In the genomic region with DNA sequence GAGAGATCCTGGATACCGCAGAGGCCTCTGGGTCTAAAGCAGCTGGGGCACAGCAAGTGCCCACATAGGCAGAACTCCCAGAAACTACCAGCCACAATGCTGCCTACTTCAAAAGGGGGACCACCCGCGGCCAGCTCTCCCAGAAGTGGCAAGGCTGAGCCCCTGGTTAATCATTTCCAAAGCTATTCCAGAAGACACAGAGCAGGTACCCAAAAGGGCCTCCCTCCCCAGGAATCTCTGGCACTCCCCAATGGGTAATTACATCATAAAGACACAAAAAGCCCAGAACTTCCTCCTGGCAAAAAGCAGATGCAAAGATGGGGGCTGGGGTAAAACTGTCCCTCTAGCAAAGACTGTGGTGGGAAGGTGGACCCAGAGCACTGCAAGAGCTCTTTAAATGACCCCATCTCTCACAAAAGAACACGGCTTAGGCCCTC, we compare ENCODE assay signal across 8 mouse cellular contexts. TPM values are rescaled to one million over a fixed set of nuclear protein-coding genes. Genes with fewer than 3 reads are reported as not detected.
DNase-seq lines count a peak whose midpoint lies in the region; ATAC-seq and TF ChIP-seq lines count a peak whose summit lies in the region.

No protein-coding gene starts in this region.

- TF ChIP-seq CTCF in cerebellum, adult 2 months (IDR thresholded peaks at IDR 0.05; ENCODE audit: borderline replicate concordance, insufficient read depth, low read depth, low read length): no peak
- no peak for TF ChIP-seq CTCF in midbrain, postnatal 0 days (IDR thresholded peaks at IDR 0.05)

- ATAC-seq in limb, embryonic 14.5 days (ENCODE audit: low FRiP score, low read depth): no peak; the same call in 1 of the 2 replicates
- ATAC-seq in midbrain, postnatal 0 days (ENCODE audit: low FRiP score): no peak

- DNase-seq in cerebellum, adult 2 months: peak; percentile 38 to 51
- DNase-seq in cerebellum, adult 8-10 months: no peak
- no peak for DNase-seq in hindbrain, embryonic 10.5 days (ENCODE audit: low spot score)
- DNase-seq in limb, embryonic 14.5 days (ENCODE audit: low spot score): no peak
- DNase-seq in midbrain, postnatal 0 days (ENCODE audit: low spot score): no peak
- no peak for DNase-seq in right cerebral cortex, adult 18-20 months
- no peak for DNase-seq in adrenal gland, adult 18-20 months (ENCODE audit: low spot score in 2 of 2)

- H3K36me3 ChIP-seq in hindbrain, embryonic 10.5 days: peaks cover 48% of the 10 kb centered on the region
- H3K36me3 ChIP-seq in limb, embryonic 14.5 days (ENCODE audit: control insufficient read depth, insufficient read depth, low read length): peaks cover 8% of the 10 kb centered on the region; the same call in 1 of the 2 replicates
- H3K36me3 ChIP-seq in midbrain, postnatal 0 days (ENCODE audit: insufficient read depth, low read length): no peaks in the 10 kb centered on the region

- H3K9me3 ChIP-seq in hindbrain, embryonic 10.5 days: no peaks in the 10 kb centered on the region
- H3K9me3 ChIP-seq in limb, embryonic 14.5 days (ENCODE audit: control insufficient read depth, low read length): no peaks in the 10 kb centered on the region
- no peaks in the 10 kb centered on the region for H3K9me3 ChIP-seq in midbrain, postnatal 0 days (ENCODE audit: low read length)

- WGBS in cerebellum, adult 2 months: 19% methylated on average over 4 of the region's 4 CpGs
- 14% methylated on average over 4 of the region's 4 CpGs for WGBS in hindbrain, embryonic 10.5 days
- WGBS in limb, embryonic 14.5 days: 9% methylated on average over 4 of the region's 4 CpGs
- WGBS in midbrain, postnatal 0 days: 10% methylated on average over 4 of the region's 4 CpGs

- peak overlapping the region; percentile 37 for H3K4me2 ChIP-seq in limb, embryonic 14.5 days (replicated peaks; ENCODE audit: low read depth, low read length, severe bottlenecking)
- peak overlapping the region; percentile 41 for H3K4me2 ChIP-seq in midbrain, postnatal 0 days (ENCODE audit: low read depth, low read length, poor library complexity, severe bottlenecking)

- H3K4me3 ChIP-seq in cerebellum, adult 2 months (replicated peaks; ENCODE audit: insufficient read depth, low read depth, low read length): no peak overlapping the region
- H3K4me3 ChIP-seq in brown adipose tissue, adult 24 weeks (ENCODE audit: insufficient read depth, low read depth, low read length): peak overlapping the region; percentile 62
- peak overlapping the region; percentile 35 for H3K4me3 ChIP-seq in hindbrain, embryonic 10.5 days
- peak overlapping the region; percentile 4; the same call in 1 of the 2 replicates for H3K4me3 ChIP-seq in limb, embryonic 14.5 days (replicated peaks; ENCODE audit: low read length)
- no peak overlapping the region for H3K4me3 ChIP-seq in midbrain, postnatal 0 days (ENCODE audit: low read depth, low read length)

- H3K4me1 ChIP-seq in cerebellum, adult 2 months (ENCODE audit: control insufficient read depth, insufficient read depth, low read length): peaks cover 75% of the 10 kb centered on the region
- H3K4me1 ChIP-seq in brown adipose tissue, adult 24 weeks (ENCODE audit: control insufficient read depth, insufficient read depth, insufficient read length, low read length): peaks cover 50% of the 10 kb centered on the region
- H3K4me1 ChIP-seq in hindbrain, embryonic 10.5 days (replicated peaks): peaks cover 92% of the 10 kb centered on the region
- H3K4me1 ChIP-seq in limb, embryonic 14.5 days (ENCODE audit: control insufficient read depth, insufficient read depth, low read length): peaks cover 50% of the 10 kb centered on the region
- peaks cover 33% of the 10 kb centered on the region for H3K4me1 ChIP-seq in midbrain, postnatal 0 days (ENCODE audit: insufficient read depth, low read length)

- H3K27ac ChIP-seq in cerebellum, adult 2 months (ENCODE audit: insufficient read depth, low read length): peak overlapping the region; percentile 94
- H3K27ac ChIP-seq in brown adipose tissue, adult 24 weeks (replicated peaks; ENCODE audit: low read depth, low read length): peak overlapping the region; percentile 100
- peak overlapping the region; percentile 90 for H3K27ac ChIP-seq in hindbrain, embryonic 10.5 days
- peak overlapping the region; percentile 88 for H3K27ac ChIP-seq in limb, embryonic 14.5 days (replicated peaks; ENCODE audit: low read depth, low read length)
- peak overlapping the region; percentile 89 for H3K27ac ChIP-seq in midbrain, postnatal 0 days (ENCODE audit: low read depth, low read length)

- no peak for TF ChIP-seq POLR2A in cerebellum, adult 2 months (IDR thresholded peaks at IDR 0.05; ENCODE audit: borderline replicate concordance, insufficient read depth, low read length)
- no peak for TF ChIP-seq POLR2A in limb, embryonic 14.5 days (IDR thresholded peaks at IDR 0.05; ENCODE audit: borderline replicate concordance, extremely low read depth, insufficient read depth, insufficient read length)

- H3K9ac ChIP-seq in limb, embryonic 14.5 days (ENCODE audit: low read depth, low read length, severe bottlenecking): peak overlapping the region; percentile 44
- peak overlapping the region; percentile 42 for H3K9ac ChIP-seq in midbrain, postnatal 0 days (replicated peaks; ENCODE audit: low read length, poor library complexity, severe bottlenecking)

- no peaks in the 10 kb centered on the region for H3K27me3 ChIP-seq in cerebellum, adult 2 months (ENCODE audit: control insufficient read depth, insufficient read depth, low read length)
- H3K27me3 ChIP-seq in hindbrain, embryonic 10.5 days (ENCODE audit: insufficient read depth, poor library complexity, severe bottlenecking): no peaks in the 10 kb centered on the region
- no peaks in the 10 kb centered on the region for H3K27me3 ChIP-seq in limb, embryonic 14.5 days (ENCODE audit: control insufficient read depth, insufficient read depth, low read length)
- no peaks in the 10 kb centered on the region for H3K27me3 ChIP-seq in midbrain, postnatal 0 days (ENCODE audit: insufficient read depth, low read length)

RNA-seq across cellular contexts. Expression of gene Zmynd8, which starts 41.4 kb away (rescaled TPM):
- polyA plus RNA-seq in cerebellum, adult 2 months (2012; rRNA removed): 85.5 and 86.6 TPM in 2 replicates
- polyA plus RNA-seq in brown adipose tissue, adult 24 weeks (2012; ENCODE audit: insufficient read depth, insufficient read length, missing spikeins): 6.7 and 17.9 TPM in 2 replicates
- polyA plus RNA-seq in hindbrain, embryonic 10.5 days (2016; fragmentation: Nextera tagmentation; extraction: Ambion mirVana): 60.0 and 65.2 TPM in 2 replicates
- polyA plus RNA-seq in limb, embryonic 14.5 days (2012; rRNA removed): 47.6 and 49.5 TPM in 2 replicates
- 30.2 and 39.8 TPM in 2 replicates for polyA plus RNA-seq in limb, embryonic 14.5 days (2014; fragmentation: Nextera tagmentation; extraction: Ambion mirVana)
- total RNA-seq in midbrain, postnatal 0 days (2014; rRNA removed): 55.9 and 73.4 TPM in 2 replicates
- polyA plus RNA-seq in midbrain, postnatal 0 days (2015; fragmentation: Nextera tagmentation; extraction: Ambion mirVana): 56.8 and 59.0 TPM in 2 replicates
- 10 to 100 TPM; 45.8 to 48.8 TPM for total RNA-seq in adrenal gland, adult 18-20 months (2021)

Comparison
In these comparisons a context has a peak if more than half of its experiments do, and no peak if none do; other contexts are left out.
1. DNase-seq: peak in cerebellum, adult 2 months (2 of 2); none in cerebellum, adult 8-10 months (single experiment), hindbrain, embryonic 10.5 days (single experiment), limb, embryonic 14.5 days (single experiment), midbrain, postnatal 0 days (single experiment), right cerebral cortex, adult 18-20 months (single experiment) and adrenal gland, adult 18-20 months (0 of 2).
2. H3K4me3 ChIP-seq: peak in brown adipose tissue, adult 24 weeks (single experiment), hindbrain, embryonic 10.5 days (single experiment) and limb, embryonic 14.5 days (single experiment); none in cerebellum, adult 2 months (single experiment) and midbrain, postnatal 0 days (single experiment).
3. Peak in every context shown above with its lines, with median percentiles within 50 percentile points of each other: H3K27ac ChIP-seq.